Mouse (Mus musculus): Measurements from ENCODE around the gene Pla2g2c.

GRCm38 (mm10) chr4:138762266-138762665 lies 37.7 kb downstream of the Pla2g2c start:
- TF ChIP-seq MYOG (IDR thresholded peaks at IDR 0.05; ENCODE audit: control insufficient read depth, extremely low read depth, insufficient read length) (no peak), CTCF (IDR thresholded peaks at IDR 0.05; ENCODE audit: control insufficient read depth, insufficient read depth, insufficient read length) (no peak)
